Mouse (Mus musculus): ENCODE data around the gene Ppp2r5e.

The Ppp2r5e gene

DNA sequence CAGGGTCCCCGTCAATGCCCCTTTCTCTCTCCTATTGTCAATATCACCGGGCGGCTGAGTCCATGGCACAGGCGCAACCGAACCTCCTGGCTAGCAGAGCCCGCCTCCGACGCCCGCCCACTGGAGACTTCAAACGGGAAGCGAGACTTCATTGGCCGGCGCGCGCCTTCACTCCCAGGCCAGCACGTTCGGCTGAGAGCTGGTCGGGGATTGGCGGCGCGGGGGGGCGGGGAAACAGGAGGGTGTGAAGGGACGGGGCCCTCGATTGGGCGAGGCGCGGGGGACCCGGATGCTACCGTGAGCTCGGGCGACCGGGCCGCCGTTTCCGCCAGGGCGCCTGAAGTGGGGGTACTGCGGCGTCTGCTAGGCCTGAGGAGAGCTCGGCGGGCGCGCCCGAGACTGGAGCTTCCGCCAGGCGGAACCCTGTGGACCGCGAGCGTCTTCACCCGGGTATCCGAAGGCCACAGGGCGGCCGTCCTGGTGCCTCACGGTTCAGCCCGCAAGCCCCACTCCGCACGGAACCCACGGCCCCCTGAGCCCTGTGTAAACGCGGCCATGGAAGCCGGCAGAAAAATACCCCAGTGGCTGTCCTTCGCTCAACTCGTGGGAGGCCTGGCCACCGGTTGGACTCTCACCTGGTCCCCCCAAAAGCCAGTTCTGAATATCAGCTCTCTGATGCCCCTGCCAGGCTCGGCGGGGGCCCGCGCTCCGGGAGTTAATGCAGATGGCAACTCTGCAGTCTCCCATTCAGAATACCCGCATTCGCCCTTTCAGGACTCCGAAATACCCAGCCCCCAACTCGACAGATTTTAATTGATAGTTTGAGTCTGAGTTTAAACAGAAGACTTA, at the start of gene Ppp2r5e:
Ppp2r5e (minus strand) TSS at position 92 of the 849 bp plus-strand sequence.
- peak; percentile 99 for DNase-seq

DNA sequence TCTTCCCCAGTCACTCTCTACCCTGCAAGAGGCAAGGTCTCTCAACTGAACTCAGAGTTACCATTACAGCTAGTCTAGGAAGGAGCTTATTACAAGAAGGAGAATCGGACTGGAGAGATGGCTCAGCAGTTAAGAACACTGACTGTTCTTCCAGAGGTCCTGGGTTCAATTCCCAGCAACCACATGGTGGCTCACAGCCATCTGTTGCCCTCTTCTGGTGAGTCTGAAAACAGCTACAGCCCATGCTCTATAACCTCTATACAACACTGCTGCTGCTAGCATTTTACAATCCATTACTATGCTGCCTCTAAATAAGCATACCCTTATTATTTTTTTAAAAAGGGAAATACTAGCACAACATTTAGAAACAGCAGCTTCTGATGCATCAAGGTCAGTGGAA, 49.7 kb upstream of the Ppp2r5e start:
- no peak for DNase-seq

DNA sequence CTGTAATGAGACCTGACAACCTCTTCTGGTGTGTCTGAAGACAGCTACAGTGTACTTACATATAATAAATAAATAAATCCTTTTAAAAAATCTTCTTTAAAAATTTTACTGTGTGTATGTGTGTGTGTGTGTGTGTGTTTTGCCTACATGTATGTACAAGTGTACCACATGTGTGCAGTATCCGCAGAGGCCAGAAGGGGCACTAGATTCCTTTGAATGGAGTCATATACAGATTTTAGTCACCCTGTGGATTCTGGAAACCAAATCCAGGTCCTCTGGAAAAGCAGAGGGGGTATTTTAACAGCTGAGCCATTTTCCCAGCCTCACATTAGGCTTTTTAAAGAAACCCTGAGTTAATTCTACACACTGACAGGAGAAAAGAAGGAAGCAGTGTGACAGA, 45.7 kb upstream of the Ppp2r5e start:
- no peak for DNase-seq

DNA sequence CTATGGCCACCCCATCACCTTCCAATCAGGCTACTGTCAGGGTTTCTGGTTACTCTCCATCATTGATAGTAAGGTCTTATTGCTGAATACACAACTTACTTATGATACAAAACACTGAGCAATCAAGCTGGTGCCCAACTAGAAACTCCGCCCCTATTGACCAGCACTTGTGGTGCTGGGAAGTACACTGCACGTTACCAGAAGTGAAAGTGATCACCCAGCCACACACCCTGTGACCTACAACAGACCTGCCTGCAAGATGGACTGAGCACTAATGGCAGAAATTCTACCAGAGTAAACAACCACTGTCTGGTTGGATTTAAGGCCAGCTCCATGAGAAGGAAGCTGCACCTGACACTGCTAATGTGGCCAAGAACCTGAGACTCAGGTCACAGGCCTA, 42.3 kb upstream of the Ppp2r5e start:
- DNase-seq = no peak

DNA sequence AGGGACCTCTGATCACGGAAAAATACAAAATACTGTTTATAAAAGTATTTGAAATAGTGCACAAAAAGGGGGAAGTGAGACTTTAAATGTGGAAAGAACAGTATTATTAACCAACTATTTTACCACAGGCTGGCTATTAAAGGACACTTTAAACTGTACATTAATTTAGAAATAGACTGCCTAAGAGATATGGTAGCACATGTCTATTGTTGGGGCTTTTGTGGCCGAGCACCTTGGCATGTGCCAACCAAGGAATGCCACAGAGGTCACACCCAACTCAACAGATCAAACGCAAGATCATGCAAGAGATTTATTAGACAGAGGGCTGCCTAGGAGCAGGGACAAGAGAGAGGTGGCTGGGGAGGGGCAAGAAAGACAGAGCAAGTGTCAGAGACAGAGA, 41.1 kb upstream of the Ppp2r5e start:
- DNase-seq = no peak

DNA sequence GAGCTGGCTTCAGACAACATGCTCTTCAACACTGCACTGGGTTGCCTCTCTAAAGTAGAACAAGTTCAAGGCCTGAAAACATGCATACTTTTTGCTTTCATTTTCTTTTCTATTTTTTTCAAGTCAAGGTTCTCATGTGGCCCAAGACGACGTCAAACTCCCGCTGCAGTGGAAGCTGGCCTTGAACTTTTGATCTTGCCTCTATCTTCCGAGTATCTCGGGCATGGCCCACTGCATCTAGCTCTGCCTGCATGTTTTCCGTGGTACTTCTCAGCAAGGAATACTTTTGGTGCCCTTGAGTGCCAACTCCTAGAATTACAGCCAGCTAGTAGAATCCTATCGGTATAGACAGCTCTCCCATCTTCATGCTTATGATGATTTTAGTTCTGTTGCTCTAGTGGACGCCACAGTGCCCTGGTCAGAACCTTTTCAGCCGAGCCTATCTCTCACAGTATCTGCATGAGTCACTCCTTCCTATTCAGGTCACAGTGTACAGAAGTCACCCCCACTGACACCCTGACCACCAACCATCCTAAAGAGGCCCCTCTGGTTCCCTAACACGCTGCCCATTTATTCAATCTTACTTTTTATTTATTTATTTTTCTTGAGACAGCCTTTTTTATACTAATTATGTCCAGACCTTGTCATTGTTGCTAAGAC, 39.9 kb upstream of the Ppp2r5e start:
- DNase-seq = no peak

DNA sequence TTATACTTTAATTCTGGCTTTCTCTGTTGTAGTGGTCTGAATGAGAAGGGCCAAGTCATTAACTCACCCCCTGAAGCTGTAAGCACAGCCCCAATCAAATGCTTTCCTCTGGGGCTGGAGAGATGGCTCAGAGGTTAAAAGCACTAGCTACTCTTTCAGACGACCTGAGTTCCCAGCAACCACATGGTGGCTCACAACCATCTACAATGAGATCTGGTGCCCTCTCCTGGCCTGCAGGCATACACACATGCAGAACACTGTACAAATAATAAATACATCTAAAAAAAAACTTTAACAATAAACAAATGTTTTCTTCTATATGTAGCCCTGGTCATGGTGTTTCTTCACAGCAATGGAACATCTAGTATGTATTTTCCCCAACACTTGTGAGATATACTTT, 33.6 kb upstream of the Ppp2r5e start:
- no peak for DNase-seq

DNA sequence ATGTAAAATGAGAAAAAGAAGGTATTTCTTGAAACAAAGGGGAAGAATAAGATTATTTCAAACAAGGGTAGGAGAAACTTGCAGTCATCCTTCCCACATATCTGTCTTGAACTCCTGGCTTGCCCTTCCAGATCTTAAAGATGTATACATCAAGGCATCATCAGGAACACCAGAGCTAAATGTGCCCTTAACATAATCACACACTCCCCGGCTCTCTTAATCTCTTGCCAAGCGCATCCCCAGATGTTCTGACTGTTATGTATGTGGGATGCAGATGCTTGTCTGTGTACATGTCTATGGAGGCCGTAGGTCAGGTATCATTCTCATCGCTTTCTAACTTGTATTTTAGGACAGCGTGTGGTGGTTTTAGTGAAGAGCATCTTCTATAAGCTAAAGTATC, 27.2 kb upstream of the Ppp2r5e start:
- DNase-seq = no peak

DNA sequence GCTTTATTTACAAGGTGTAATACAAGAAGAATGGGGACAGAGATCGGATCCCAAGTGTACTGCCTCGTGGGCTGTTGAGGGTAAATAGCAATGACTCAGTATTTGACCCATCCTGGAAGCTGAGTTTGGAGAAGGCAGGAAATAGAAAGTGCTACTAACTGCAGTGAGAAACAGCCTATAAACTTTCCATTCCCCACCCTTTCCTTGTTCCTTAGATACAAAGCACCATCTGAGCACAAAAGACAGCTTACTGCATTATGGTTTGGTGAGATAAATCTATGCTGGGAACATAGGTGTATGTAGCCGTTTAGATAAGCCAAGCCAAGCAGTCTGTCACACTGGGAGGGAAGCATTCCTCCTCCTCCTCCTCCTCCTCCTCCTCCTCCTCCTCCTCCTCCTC, 26.8 kb upstream of the Ppp2r5e start:
- DNase-seq = no peak

DNA sequence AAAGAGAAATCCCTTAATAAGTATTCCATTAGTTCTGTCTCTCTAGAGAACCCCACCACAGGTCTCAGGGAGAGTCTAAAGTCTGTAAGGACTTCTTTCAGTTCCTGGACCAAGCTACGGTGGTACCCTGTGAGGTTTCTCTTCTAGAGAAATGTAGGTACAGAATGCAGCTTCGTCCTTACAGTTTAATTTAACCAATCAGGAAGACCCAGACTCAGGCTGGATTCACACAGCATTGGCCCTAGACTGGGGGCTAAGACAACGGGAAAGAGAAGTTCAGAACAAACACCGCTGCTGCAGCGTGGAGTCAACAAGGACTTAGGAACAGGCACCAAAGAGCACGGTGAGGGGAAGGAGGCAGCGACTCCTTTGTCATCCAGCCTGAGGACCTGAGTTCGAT, 20.8 kb upstream of the Ppp2r5e start:
- DNase-seq = no peak

DNA sequence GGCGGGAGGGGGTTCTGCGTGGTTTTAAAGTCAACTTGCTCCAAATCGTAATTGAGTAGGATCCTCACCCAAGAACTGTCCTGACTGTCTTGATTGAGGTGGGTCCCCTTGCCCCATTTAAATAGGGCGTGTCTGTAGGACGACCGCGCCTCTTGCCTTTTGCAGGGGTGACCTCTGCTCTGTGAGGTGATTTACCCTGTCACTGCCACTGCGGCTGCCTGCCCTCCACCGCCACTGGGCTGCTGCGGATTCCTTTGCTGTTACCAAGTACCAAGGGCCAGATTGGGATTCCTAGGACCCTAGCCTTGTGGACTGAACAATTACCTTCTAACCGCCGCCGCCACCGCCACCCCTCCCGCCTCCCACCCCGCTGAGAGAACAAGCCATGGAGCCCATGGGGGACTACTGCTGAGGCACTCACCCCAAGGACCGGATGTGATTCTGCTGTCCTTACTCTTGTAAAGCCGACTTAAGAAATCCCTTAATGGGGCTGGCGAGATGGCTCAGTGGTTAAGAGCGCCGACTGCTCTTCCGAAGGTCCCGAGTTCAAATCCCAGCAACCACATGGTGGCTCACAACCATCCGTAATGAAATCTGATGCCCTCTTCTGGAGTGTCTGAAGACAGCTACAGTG, 20.2 kb upstream of the Ppp2r5e start:
- DNase-seq = no peak

DNA sequence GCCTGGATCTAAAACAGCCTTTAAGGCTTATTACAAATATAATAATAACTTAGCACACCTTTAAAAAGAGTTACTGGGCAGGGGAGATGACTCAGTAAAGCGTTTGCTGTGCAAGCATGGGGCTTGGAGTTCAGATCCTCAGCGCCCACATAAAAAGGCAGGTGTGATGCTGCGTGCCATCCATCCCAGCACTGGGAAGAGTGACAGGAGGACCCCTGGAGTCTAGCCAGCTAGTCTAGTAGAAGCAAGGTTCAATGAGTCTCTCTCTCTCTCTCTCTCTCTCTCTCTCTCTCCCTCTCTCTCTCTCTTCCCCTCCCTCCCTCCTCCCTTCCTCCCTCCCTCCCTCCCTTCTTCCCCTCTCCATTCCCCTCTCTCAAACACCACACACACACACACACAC, 19.5 kb upstream of the Ppp2r5e start:
- DNase-seq = no peak

DNA sequence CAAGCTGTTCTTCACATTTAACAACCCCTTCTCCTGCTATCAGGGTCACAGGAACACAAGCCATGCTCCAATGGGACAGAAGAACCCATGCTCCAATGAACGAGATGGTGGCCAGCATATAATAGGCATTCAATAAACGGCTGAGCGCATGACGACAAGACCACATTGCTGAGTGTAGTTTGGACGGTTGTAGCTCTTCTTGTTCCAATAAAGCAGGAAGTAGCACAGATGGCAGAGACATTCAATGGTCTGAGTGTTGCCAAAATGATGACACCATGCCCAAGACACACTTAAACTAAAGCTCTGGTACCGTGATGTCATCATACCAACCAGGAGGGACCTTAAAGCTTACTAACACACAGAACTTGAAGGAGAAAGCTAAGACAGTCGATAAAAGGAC, 16.7 kb upstream of the Ppp2r5e start:
- peak; percentile 11 for DNase-seq

DNA sequence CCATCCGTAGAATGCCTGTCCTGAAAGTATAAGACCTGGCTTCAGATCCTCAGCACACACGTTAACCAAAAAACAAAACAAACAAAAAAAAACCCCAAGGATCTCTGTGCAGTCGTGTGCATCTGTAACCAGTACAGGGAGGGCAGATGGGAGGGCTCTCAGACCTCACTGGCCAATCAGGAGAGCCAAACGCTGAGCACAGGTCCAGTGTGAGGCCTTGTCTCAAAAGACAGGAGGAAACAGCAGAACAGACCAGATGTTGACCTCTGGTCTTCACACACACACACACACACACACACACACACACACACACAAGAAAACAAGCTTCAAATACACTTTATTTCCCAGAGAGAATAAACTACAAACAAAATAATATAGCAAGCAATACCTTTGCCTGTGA, 3.4 kb upstream of the Ppp2r5e start:
- DNase-seq = no peak

DNA sequence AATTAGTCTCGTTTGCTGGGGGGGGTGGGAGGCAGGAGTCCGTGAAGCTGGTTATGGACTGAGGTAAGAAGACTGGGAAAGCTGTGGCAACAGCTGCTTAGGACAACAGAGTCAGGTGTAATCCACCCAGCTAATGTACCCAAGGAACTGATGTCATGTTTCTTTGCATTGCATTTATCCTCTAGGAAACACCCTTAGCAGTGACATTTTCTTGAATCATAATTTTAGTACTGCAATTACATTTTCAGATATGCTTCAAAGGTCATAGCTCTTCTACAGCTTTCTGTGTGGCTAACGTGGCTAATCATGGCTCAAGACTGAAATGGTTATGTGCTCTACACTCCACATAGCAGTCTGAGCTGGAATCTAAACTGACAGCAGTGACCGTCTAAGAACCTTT, 2.9 kb upstream of the Ppp2r5e start:
- DNase-seq = no peak

DNA sequence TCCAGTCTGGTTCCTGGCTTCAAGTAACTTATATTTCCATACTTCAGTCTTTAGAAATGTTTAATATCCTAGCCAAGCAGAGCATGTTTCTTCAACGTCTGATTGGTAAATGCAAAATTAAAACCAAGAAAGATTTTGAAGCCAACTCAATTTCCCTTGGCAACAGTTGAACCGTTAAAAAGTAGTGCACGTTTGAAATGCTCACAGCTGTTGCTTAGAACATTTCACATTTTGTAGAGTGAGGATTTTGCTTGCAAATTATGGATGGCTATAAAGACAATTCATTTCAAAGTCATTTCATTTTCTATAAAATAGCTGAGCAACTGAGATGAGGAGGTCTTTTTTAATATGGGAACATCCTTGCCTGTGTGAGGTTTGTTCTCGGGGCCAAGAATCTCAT, 1.7 kb upstream of the Ppp2r5e start:
- DNase-seq = no peak

DNA sequence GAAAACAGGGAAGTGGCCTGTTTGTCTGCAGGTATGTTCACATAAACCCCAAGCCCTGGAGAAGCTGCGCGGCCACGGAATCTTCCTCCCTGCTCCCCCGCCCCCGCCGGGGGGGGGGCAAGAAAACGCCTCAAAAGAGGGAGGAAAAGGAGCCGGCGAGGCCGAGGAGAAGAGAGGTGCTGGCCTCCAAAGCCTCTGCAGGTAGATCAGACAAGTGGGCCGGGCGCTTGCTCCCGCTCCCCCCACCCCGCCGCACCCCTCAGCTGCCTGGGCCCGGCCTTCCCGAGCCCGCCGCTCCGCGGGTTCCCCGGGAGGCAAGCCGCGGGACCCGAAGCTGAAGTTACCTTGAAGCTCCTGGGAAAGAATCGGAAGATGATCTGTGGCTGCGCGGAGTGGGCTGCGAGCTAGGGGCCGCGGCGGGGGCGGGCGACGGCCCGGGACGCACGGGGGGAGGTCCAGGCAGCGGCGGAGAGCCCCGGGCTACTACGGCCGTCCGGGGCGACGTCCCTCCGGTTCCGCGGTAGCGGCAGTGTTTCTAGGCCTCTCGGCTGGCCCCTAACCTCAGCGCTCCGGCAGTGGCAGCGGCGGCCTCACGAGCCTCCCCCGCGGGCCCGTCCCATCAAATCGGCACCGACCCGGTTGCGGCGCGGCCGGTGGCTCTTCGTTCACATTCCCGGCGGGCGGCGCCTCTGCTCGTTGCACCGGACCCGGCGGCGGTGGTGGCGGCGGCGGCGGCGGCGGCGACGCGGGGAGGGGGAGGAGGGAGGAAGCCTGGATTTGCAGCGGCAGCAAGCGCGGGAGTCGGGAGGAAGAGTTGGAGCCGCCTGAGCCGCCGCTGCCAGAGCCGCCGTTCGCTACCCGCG, 523 bp downstream of the Ppp2r5e start:
- peak; percentile 38 for DNase-seq

DNA sequence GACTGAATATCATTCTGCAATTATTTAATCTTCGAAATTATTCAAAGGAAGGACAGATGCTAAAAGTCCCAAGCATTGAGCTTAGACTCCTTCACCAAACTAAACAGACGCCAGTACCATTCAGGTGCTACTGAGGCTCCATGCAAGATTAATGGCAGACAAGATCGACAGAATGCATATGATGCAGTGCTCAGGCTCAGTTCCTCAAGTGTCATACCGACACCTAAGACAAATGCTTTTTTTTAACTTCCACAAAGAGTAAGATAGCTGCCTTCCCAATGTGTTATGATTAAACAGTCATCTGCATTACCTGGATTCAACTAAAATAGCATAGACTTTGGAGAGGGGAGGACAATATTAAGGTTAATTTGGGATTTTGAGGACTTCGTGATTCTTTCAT, 1.6 kb downstream of the Ppp2r5e start:
- DNase-seq = no peak

DNA sequence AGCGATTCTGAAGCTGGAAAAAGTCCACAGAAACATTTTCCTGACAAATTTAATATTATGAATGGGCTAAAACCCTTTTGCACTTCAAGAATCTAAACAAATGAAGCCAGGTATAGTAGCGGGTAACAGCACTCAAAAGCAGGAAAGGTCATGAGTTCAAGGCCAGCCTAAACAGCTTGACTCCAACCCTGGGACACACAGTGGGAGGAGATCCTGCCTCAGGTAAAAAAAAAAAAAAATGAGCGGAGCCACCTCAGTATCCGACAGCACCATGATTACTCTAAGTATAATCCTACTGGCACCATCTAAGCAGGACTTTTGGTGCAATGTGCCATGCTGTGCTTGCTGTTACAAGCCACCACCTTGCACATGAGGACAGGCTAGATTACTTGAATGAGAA, 2.2 kb downstream of the Ppp2r5e start:
- no peak for DNase-seq

DNA sequence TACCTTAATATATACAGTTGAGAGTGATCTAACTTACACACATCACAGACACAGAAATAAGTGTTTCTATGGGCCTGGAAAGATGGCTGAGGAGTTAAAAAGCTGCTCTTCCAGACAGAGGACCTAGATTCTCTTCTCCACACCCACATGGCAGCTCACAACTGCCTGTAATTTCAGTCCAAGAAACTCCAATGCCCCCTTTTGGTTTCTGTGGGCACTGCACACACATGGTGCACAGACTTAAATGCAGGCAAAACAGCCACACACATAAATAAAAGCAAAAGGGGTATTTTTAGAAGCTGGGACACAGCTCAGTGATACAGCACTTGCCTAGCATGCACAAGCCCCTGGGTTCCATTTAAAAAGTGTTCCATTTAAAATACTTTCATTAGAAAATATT, 8.5 kb downstream of the Ppp2r5e start:
- no peak for DNase-seq

DNA sequence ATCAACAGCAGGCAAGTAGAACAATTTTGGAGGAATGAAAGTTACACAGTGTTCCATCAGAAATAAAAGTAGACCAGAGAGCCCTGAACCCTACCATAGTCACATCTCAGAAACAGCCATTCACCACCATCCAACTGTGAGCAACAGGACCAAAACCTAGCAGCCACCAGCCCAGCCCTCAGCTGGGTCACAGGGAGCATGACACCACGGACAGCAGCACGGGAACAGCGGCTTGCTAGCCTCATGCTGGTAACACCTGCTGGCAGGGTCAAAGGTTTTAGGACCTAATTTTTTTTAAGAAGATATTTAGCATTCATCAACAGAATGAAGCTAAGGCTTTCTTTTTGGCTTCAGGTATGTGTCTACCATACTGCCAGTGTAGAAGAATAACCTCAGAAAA, 12.3 kb downstream of the Ppp2r5e start:
- no peak for DNase-seq

DNA sequence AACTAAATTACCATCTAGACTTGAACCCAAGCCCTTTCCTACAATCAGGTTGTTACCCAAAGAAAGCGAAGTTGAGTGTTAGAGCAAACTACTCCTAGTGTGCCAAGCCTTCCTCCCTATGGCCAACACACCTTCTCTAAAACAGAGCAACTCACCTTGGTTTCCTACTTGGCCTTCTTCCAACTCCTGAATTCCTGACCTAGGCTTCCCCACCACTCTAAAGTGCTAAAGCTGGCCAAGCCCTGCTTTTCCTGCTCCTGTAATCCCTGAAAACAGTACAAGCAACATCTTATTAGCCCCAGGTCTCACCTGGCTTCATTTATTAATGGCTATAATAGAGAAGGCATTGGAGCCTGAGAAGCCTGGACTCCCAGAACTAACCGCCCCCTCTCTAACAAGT, 17.0 kb downstream of the Ppp2r5e start:
- DNase-seq = no peak

DNA sequence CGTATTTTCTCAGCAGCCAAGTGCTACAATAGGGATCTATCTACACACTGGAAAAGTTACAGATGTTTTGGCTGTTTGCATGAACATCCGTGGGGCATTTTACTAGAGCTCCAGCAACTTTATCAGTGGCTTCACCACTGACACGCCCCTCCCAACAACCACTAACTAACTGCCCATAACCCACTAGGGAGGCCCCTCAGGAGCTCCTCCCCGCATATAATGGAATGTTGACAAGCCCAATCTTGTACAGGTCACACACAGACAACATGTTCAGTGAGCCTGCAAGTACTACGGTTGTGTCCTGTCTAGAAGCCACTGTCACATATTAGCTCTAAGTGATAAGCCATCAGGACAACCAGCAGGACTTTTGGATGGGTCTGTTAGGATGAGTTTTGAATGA, 18.8 kb downstream of the Ppp2r5e start:
- no peak for DNase-seq

Data from right cerebral cortex, postnatal 25 days (tissue).